Mouse (Mus musculus): ENCODE data around the gene Alpk1.

Alpk1 gene

DNA sequence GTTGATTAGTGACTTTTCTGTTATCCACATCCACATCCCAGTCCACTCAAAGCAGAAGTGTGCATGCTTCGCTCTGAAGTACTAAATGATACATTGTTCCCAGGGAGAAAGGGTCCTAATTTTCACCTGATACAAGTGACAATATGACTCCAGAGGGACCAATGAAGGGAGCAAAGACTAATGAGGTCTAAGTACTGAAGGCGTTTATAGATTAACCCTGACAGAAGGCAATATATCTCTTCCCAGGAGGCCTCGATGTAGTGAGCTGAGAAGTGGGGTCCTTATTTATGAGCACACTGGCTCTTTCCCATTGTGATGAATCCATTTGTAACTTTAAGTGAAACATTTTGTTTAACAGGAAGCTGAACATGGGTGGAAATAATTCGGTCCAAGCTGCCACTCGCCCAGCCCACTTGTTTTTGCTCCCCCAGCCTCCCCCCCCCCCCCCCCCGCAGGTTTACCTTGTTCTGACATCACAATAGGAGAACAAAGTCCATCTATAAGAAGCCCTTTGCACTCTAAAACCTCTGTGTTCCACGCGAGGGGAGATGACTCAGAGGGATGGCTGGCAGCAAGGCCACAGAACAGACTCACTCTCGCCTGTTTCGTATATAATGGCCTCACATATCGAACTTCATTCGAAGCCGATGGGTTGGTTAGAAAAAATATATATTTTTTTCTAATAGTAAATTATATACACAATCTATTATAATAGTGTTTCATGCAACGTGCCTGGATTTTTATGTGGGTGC, 36.5 kb downstream of the Alpk1 start:
- DNase-seq (ENCODE audit: low spot score), result no peak

GRCm38 (mm10) chr3:127741473-127741872, 38.9 kb downstream of the Alpk1 start:
- DNase-seq (ENCODE audit: low spot score), result no peak

GRCm38 (mm10) chr3:127737876-127738275, 42.5 kb downstream of the Alpk1 start:
- DNase-seq (ENCODE audit: low spot score), result no peak

- no peak for DNase-seq (ENCODE audit: low spot score)
Observed at GRCm38 (mm10) chr3:127735395-127735794, 44.9 kb downstream of the Alpk1 start.

- DNase-seq (ENCODE audit: low spot score), result no peak
Observed at GRCm38 (mm10) chr3:127729513-127730137, 50.7 kb downstream of the Alpk1 start.

DNA sequence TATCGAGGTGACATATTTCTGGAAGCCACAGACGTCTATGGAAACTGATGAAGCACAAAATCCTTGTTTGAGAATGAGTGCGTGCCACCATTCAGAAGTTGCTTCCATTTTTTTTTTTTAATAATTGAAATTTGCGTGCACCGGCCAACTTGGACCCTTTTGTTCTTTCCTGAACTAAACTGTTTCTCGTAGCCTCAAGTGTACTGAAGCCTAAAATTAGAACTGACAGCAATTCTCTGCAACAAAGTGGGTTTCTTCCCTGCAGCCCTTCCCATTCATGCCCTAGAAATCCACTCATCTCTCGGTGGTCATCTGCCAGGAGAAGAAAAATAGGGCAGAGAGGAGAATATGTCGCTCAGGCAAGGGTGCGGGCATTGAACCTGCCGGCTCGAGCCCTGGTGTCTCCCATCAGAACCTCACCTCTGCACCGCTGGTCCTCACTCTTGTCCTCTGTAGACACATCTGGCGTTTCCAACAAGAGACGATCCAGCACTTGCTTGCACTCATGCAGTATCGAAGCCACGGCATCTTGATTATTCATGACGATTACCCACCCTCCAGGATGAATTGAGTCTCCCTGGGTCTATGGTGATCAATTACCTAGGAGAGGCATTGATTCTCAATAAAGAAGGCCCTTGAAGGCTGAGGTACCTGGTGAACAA, 51.3 kb downstream of the Alpk1 start:
- no peak for DNase-seq (ENCODE audit: low spot score)

GRCm38 (mm10) chr3:127728046-127728445, 52.3 kb downstream of the Alpk1 start:
- DNase-seq (ENCODE audit: low spot score), result no peak

- no peak for DNase-seq (ENCODE audit: low spot score)
Observed at GRCm38 (mm10) chr3:127720948-127721347, 59.4 kb downstream of the Alpk1 start.

GRCm38 (mm10) chr3:127720050-127720449, 60.3 kb downstream of the Alpk1 start:
- no peak for DNase-seq (ENCODE audit: low spot score)

DNA sequence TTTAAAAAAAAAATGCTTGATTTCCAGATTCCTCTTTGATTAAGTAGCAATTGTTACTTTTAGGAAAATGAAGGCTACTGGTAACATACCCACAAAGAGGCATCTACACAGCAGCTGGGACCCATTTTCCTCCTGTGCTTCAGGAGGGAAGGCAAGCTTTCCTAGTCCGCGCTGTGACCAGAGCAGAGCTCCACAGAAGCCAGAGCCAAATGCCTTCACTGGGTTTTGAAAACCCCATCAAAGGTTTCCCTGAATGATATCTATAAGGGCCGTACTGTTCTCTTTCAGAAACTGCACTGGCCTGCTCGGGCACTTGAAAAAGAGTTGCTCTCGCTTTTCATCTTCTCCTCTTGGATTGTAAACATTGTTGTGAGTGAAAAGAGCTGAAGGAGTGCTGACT, 60.7 kb downstream of the Alpk1 start:
- DNase-seq (ENCODE audit: low spot score), result no peak

DNA sequence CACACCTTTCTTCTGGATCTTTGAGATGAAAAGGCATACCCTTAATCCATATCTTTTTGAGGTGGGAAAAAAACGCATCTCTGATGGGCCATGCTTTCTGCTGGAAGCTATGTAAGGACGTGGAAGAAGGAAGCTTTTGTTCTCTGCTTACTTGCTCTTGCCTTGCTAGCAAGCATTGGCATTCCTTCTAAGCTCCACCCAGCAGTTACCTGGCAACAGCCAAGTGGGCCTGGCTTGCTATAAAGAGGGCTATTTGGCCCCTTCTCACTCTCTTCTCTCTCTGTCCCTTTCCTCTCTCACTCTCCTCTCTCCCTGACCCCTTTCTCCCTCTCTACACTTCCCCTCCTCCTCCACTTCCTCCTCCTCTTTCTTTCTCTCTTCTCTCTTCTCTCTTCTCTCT, 63.6 kb downstream of the Alpk1 start:
- DNase-seq (ENCODE audit: low spot score), result peak; percentile 48

GRCm38 (mm10) chr3:127713112-127713511, 67.2 kb downstream of the Alpk1 start:
- DNase-seq (ENCODE audit: low spot score), result no peak

DNA sequence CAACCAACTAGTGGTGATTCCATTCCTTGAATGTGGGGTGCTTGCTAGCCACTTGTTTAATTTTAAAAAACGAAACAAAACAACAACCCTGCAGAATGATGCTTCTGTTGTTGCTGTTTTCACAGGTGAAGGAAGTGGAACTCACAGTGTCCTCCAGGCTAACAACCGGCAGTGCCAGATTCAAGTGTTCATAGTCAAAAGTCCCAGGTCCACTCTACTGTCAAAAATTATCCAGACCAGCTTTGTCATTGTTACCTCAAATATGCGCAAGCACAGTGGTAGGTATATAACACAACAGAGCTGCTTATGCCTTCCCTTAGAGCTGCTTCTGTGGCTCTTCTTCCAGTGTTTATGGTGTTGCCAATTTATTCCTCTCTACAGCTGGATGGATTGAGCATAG, 68.8 kb downstream of the Alpk1 start:
- no peak for DNase-seq (ENCODE audit: low spot score)

GRCm38 (mm10) chr3:127707089-127707485, 73.2 kb downstream of the Alpk1 start:
- DNase-seq (ENCODE audit: low spot score), result no peak

DNA sequence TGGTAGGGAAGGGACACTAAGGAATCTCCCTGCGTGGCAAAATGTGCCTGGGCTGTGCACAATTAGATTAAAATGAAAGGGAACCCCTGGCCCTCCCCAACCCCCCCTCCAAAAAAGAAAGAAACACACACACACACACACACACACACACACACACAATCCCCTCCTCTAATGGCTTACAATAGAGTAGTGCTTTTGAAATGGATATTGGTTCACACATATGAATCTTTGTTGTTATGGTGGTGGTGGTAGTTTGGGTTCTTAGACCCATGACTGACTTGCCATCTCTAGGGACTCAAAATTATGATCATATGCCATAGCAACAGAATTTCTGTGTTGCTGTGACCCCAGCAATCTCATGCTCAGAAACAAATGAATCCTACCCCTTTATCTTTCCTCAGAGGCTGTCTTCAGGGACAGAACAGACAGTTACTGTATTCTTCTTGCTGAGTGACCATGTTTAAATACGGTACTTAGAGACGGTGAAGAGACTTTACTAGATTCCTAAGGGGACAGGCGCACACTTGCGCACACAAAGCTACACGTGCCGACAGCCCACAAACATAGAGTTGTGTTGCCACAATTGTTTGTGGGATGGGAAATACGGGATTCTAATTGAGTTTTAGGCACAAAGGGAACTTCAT, 73.8 kb downstream of the Alpk1 start:
- no peak for DNase-seq (ENCODE audit: low spot score)

DNA sequence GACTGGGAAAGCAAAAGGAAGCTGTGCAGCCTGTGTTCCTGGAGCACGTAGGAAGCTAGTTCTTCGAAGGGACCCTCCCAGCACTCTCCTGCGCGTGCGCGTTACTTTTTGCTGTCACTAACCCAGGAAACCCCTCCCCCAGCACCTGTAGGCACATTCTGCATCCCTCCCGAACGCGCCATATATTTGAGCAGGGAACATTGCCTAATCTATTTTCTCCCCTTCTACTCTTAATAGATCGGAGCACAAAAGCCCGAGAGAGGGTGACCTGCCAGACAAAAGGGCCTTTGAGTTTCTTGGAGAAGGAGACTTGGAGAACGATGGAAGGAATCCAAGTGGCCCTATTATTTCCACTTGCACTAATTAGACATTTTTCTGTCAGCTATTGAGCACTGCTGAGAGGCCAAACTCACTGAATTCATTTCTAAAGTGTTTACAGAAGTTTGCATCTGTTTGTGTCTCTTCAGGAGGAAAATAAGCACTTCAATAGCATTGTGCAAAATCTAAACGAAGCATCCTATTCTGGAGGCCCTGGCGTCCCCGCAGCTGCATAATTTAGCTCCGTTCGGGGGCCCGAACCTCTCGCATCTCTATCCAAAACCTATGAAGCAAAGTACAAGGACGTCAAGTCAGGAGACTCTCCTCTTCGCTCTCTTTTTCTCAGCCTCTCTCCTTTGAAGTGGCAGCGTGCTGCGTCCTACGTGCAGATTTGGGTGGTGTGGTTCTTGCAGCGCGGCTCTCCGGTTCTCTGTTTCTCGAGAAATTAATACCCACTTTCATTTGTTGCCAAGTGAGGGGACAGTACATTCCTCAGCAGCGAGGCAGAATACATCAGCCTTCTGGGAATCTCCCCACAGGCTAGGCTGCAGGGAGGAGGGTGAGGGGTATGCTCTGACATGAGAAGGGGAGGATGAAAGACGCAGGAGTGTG, 74.5 kb downstream of the Alpk1 start:
- DNase-seq (ENCODE audit: low spot score), result peak; percentile 89

- DNase-seq (ENCODE audit: low spot score), result no peak
Observed at GRCm38 (mm10) chr3:127705139-127705514, 75.2 kb downstream of the Alpk1 start.

GRCm38 (mm10) chr3:127701196-127701825, 79.0 kb downstream of the Alpk1 start:
- DNase-seq (ENCODE audit: low spot score), result no peak

DNA sequence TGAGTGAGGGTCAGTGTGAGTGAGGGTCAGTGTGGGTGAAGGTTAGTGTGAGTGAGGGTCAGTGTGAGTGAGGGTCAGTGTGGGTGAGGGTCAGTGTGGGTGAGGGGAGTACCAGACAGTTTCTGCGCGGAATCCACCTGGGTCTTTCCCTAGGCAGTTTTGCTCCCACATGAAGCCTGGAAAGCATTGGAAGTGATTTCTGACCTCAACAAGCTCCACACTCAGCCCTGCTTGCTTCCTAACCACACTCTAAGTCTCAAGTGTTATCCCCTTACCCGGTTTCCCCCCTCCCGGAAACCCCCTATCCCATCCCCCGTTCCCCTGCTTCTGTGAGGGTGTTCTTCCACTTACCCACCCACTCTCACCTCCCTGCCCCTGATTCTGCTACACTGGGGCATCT, 81.7 kb downstream of the Alpk1 start:
- no peak for DNase-seq (ENCODE audit: low spot score)

DNA sequence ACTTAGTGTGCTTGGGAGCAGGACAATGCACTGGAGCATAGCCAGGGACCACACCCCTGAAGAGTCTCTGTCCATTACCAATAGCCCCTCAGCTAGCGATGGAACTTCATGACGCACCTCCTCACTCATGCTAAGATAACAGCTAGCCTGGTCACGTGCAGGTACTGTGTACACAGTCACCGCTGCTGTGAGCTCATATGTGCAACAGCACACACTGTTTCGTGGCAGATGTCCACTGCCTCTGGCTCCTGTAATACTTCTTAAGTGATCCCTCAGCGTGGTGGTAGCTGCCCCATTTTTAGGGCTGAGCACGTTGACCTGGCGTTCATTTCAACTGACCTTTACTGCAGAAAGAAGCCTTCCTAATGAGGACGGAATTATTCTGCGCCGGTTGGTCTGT, 83.8 kb downstream of the Alpk1 start:
- DNase-seq (ENCODE audit: low spot score), result no peak
